Mouse (Mus musculus) heart, embryonic 12.5 days (tissue): ENCODE data around the gene Pimreg. TPM values are rescaled to one million over a fixed set of nuclear protein-coding genes. Genes with fewer than 3 reads are reported as not detected.
A peak's percentile ranks its signal among the peaks of the same experiment; 100 is the strongest.

Experiments
- ATAC-seq: fragments of 200-750 bp; cut with Nextera tagmentation; 2 replicates; pipeline ENCODE4 v1.8.0; 2017; ENCODE audit warnings: moderate TSS enrichment, moderate library complexity; ENCODE audit not compliant: insufficient number of reproducible peaks, low FRiP score
- H3K27ac ChIP-seq: fragments of 300-500 bp; sonication (generic); 2 replicates; pipeline ENCODE4 v1.5.1; 2016; ENCODE audit warnings: mild to moderate bottlenecking, moderate library complexity; ENCODE audit not compliant: poor library complexity, severe bottlenecking
- H3K27me3 ChIP-seq: fragments of 300-500 bp; sonication (generic); replicated peaks from 2 replicates; pipeline ENCODE4 v1.6.1; 2016; ENCODE audit warnings: mild to moderate bottlenecking, moderate library complexity
- H3K36me3 ChIP-seq: fragments of 300-500 bp; sonication (generic); 2 replicates; pipeline ENCODE4 v1.6.1; 2016; ENCODE audit warnings: mild to moderate bottlenecking, moderate library complexity
- H3K4me1 ChIP-seq: fragments of 300-500 bp; sonication (generic); replicated peaks from 2 replicates; pipeline ENCODE4 v1.6.1; 2016; ENCODE audit warnings: mild to moderate bottlenecking
- H3K4me2 ChIP-seq: fragments of 300-500 bp; sonication (generic); 2 replicates; pipeline ENCODE4 v1.6.1; 2016; ENCODE audit warnings: mild to moderate bottlenecking, moderate library complexity
- H3K4me3 ChIP-seq: fragments of 300-500 bp; sonication (generic); 2 replicates; pipeline ENCODE4 v1.5.1; 2016; ENCODE audit warnings: mild to moderate bottlenecking
- H3K9ac ChIP-seq: fragments of 300-500 bp; sonication (generic); 2 replicates; pipeline ENCODE4 v1.6.1; 2016; ENCODE audit warnings: mild to moderate bottlenecking, moderate library complexity
- H3K9me3 ChIP-seq: fragments of 300-500 bp; sonication (generic); replicated peaks from 2 replicates; pipeline ENCODE4 v1.6.1; 2016; ENCODE audit warnings: mild to moderate bottlenecking, moderate library complexity
- WGBS: fragments of 180-500 bp; shearing (Covaris S2); methylation state at CpG from one replicate; pipeline ENCODE4 v1.1.7; 2016; 5-methylcytosine and 5-hydroxymethylcytosine counted together
- polyA plus RNA-seq: library from polyadenylated mRNA; unstranded; fragments of >200 nt; fragmentation: Nextera tagmentation; extraction: Ambion mirVana; gene quantifications from 2 replicates; pipeline ENCODE4 v1.2.1, GENCODE M21; 2016

The Pimreg gene
- 90.6 and 92.7 TPM in 2 replicates for polyA plus RNA-seq

- H3K4me2 ChIP-seq, result peak within 1 kb of the TSS; percentile 94
- peak; percentile 86 for ATAC-seq
- peak within 1 kb of the TSS; percentile 73 for H3K9ac ChIP-seq
- H3K4me3 ChIP-seq, result peak within 1 kb of the TSS; percentile 79
- H3K27ac ChIP-seq, result peak within 1 kb of the TSS; percentile 52
- 0 out of 2 replicates have a peak, but pooled peaks cover 4% of the 10 kb centered on the region for H3K27me3 ChIP-seq
- no peaks in the 10 kb centered on the region for H3K9me3 ChIP-seq
- peaks cover 51% of the 10 kb centered on the region for H3K4me1 ChIP-seq
- H3K36me3 ChIP-seq, result peaks cover 27% of the 10 kb centered on the region
- under 1% methylated on average over 52 of the region's 52 CpGs for WGBS
Measured at GRCm38 (mm10) chr11:72041768-72042607, at the start of gene Pimreg. Gene Pimreg (plus strand): TSS chr11:72042032.

GRCm38 (mm10) chr11:71992438-71992837 is 49.4 kb upstream of the Pimreg start:
- Histone ChIP-seq H3K9me3 (no peaks in the 10 kb centered on the region; the same call in 1 of the 2 replicates), H3K9ac (no peak overlapping the region), H3K4me2 (no peak overlapping the region), H3K36me3 (no peaks in the 10 kb centered on the region), H3K27ac (no peak overlapping the region), H3K4me1 (peaks cover 16% of the 10 kb centered on the region), H3K4me3 (no peak overlapping the region), H3K27me3 (no peaks in the 10 kb centered on the region)
- ATAC-seq, result no peak
- 81% methylated on average over 12 of the region's 12 CpGs for WGBS

GRCm38 (mm10) chr11:71995968-71996511 is 45.8 kb upstream of the Pimreg start:
- peak overlapping the region; percentile 57; the same call in 1 of the 2 replicates for H3K27ac ChIP-seq
- peak; percentile 85 for ATAC-seq
- H3K9me3 ChIP-seq, result no peaks in the 10 kb centered on the region; the same call in 1 of the 2 replicates
- H3K4me1 ChIP-seq, result peaks cover 16% of the 10 kb centered on the region
- H3K4me3 ChIP-seq, result peak overlapping the region; percentile 1; the same call in 1 of the 2 replicates
- no peaks in the 10 kb centered on the region for H3K27me3 ChIP-seq
- no peak overlapping the region for H3K9ac ChIP-seq
- WGBS, result 22% methylated on average over 9 of the region's 9 CpGs
- H3K36me3 ChIP-seq, result no peaks in the 10 kb centered on the region
- peak overlapping the region; percentile 53 for H3K4me2 ChIP-seq

- Histone ChIP-seq H3K27ac (no peak overlapping the region), H3K4me1 (peaks cover 16% of the 10 kb centered on the region), H3K4me3 (no peak overlapping the region), H3K9me3 (no peaks in the 10 kb centered on the region; the same call in 1 of the 2 replicates), H3K9ac (no peak overlapping the region), H3K36me3 (no peaks in the 10 kb centered on the region), H3K27me3 (no peaks in the 10 kb centered on the region), H3K4me2 (peak overlapping the region; percentile 36; the same call in 1 of the 2 replicates)
- no peak for ATAC-seq
- 18% methylated on average over 11 of the region's 11 CpGs for WGBS
Measured at GRCm38 (mm10) chr11:71996805-71997204, 45.0 kb upstream of the Pimreg start.

GRCm38 (mm10) chr11:72000194-72000593 is 41.6 kb upstream of the Pimreg start:
- no peak for ATAC-seq
- Histone ChIP-seq H3K4me2 (no peak overlapping the region), H3K36me3 (no peaks in the 10 kb centered on the region), H3K4me1 (peaks cover 16% of the 10 kb centered on the region), H3K9me3 (no peaks in the 10 kb centered on the region; the same call in 1 of the 2 replicates), H3K4me3 (no peak overlapping the region), H3K27me3 (no peaks in the 10 kb centered on the region), H3K9ac (no peak overlapping the region), H3K27ac (no peak overlapping the region)
- 84% methylated on average over 6 of the region's 6 CpGs for WGBS

- no peaks in the 10 kb centered on the region for H3K9me3 ChIP-seq
- H3K4me3 ChIP-seq, result no peak overlapping the region
- no peaks in the 10 kb centered on the region for H3K36me3 ChIP-seq
- H3K4me1 ChIP-seq, result no peaks in the 10 kb centered on the region
- H3K4me2 ChIP-seq, result no peak overlapping the region
- no peak for ATAC-seq
- 47% methylated on average over 13 of the region's 13 CpGs for WGBS
- H3K27ac ChIP-seq, result no peak overlapping the region
- no peak overlapping the region for H3K9ac ChIP-seq
- H3K27me3 ChIP-seq, result no peaks in the 10 kb centered on the region
Measured at GRCm38 (mm10) chr11:72002138-72002853, 39.5 kb upstream of the Pimreg start.

- no peak for ATAC-seq
- Histone ChIP-seq H3K9ac (no peak overlapping the region), H3K27ac (no peak overlapping the region), H3K4me1 (peaks cover 5% of the 10 kb centered on the region; the same call in 1 of the 2 replicates), H3K36me3 (no peaks in the 10 kb centered on the region), H3K9me3 (no peaks in the 10 kb centered on the region), H3K27me3 (no peaks in the 10 kb centered on the region), H3K4me2 (no peak overlapping the region), H3K4me3 (no peak overlapping the region)
- 74% methylated on average over 9 of the region's 9 CpGs for WGBS
Measured at GRCm38 (mm10) chr11:72003171-72003570, 38.7 kb upstream of the Pimreg start.

GRCm38 (mm10) chr11:72005547-72005946 is 36.3 kb upstream of the Pimreg start:
- Histone ChIP-seq H3K4me2 (no peak overlapping the region), H3K27ac (no peak overlapping the region), H3K9me3 (no peaks in the 10 kb centered on the region), H3K9ac (no peak overlapping the region), H3K4me1 (peaks cover 11% of the 10 kb centered on the region; the same call in 1 of the 2 replicates), H3K36me3 (no peaks in the 10 kb centered on the region), H3K27me3 (no peaks in the 10 kb centered on the region), H3K4me3 (no peak overlapping the region)
- no peak for ATAC-seq
- WGBS, result 84% methylated on average over 6 of the region's 6 CpGs

GRCm38 (mm10) chr11:72010367-72010766 is 31.5 kb upstream of the Pimreg start:
- Histone ChIP-seq H3K27me3 (peaks cover 3% of the 10 kb centered on the region; the same call in 1 of the 2 replicates), H3K9me3 (no peaks in the 10 kb centered on the region), H3K4me3 (no peak overlapping the region), H3K4me1 (peaks cover 16% of the 10 kb centered on the region; the same call in 1 of the 2 replicates), H3K4me2 (no peak overlapping the region), H3K9ac (no peak overlapping the region), H3K27ac (no peak overlapping the region), H3K36me3 (no peaks in the 10 kb centered on the region)
- ATAC-seq, result no peak
- 41% methylated on average over 5 of the region's 5 CpGs for WGBS

- Histone ChIP-seq H3K27ac (no peak overlapping the region), H3K36me3 (no peaks in the 10 kb centered on the region), H3K27me3 (peaks cover 3% of the 10 kb centered on the region; the same call in 1 of the 2 replicates), H3K4me1 (peaks cover 16% of the 10 kb centered on the region; the same call in 1 of the 2 replicates), H3K4me3 (no peak overlapping the region), H3K9me3 (no peaks in the 10 kb centered on the region), H3K9ac (no peak overlapping the region), H3K4me2 (no peak overlapping the region)
- 64% methylated on average over 9 of the region's 9 CpGs for WGBS
- ATAC-seq, result no peak
Measured at GRCm38 (mm10) chr11:72010940-72011722, 30.7 kb upstream of the Pimreg start.
